Mouse (Mus musculus) limb, embryonic 14.5 days (tissue): ENCODE measurements around the gene Rab17. TPM values are rescaled to one million over a fixed set of nuclear protein-coding genes. Genes with fewer than 3 reads are reported as not detected.
A peak's percentile ranks its signal among the peaks of the same experiment; 100 is the strongest.

Experiments
- ATAC-seq: fragments of 200-750 bp; cut with Nextera tagmentation; 2 replicates; pipeline ENCODE4 v1.8.0; 2017; ENCODE audit warnings: low read depth, moderate number of reproducible peaks, moderate TSS enrichment; ENCODE audit not compliant: low FRiP score
- DNase-seq: peaks from one replicate; pipeline ENCODE4 v3.0.0-alpha.2; 2015; ENCODE audit warnings: low spot score
- H3K27ac ChIP-seq: fragments of 300-500 bp; sonication (generic); replicated peaks from 2 replicates; pipeline ENCODE4 v1.5.1; 2014; ENCODE audit warnings: low read depth, mild to moderate bottlenecking, low read length, moderate library complexity, mixed read lengths
- H3K27me3 ChIP-seq: fragments of 300-500 bp; sonication (generic); 2 replicates; pipeline ENCODE4 v1.6.1; 2014; ENCODE audit warnings: low read length, mixed read lengths; ENCODE audit not compliant: control insufficient read depth, insufficient read depth
- H3K36me3 ChIP-seq: fragments of 300-500 bp; sonication (generic); 2 replicates; pipeline ENCODE4 v1.6.1; 2014; ENCODE audit warnings: mild to moderate bottlenecking, low read length, moderate library complexity, mixed read lengths; ENCODE audit not compliant: control insufficient read depth, insufficient read depth
- H3K4me1 ChIP-seq: fragments of 300-500 bp; sonication (generic); 2 replicates; pipeline ENCODE4 v1.6.1; 2014; ENCODE audit warnings: antibody characterized with exemption, low read length, mixed read lengths; ENCODE audit not compliant: control insufficient read depth, insufficient read depth
- H3K4me2 ChIP-seq: fragments of 300-500 bp; sonication (generic); replicated peaks from 2 replicates; pipeline ENCODE4 v1.6.1; 2014; ENCODE audit warnings: low read depth, mild to moderate bottlenecking, low read length, moderate library complexity; ENCODE audit not compliant: severe bottlenecking
- H3K4me3 ChIP-seq: fragments of 300-500 bp; sonication (generic); replicated peaks from 2 replicates; pipeline ENCODE4 v1.5.1; 2014; ENCODE audit warnings: low read length
- H3K9ac ChIP-seq: fragments of 300-500 bp; sonication (generic); 2 replicates; pipeline ENCODE4 v1.6.1; 2014; ENCODE audit warnings: mild to moderate bottlenecking, low read depth, low read length, moderate library complexity; ENCODE audit not compliant: severe bottlenecking
- H3K9me3 ChIP-seq: fragments of 300-500 bp; sonication (generic); 2 replicates; pipeline ENCODE4 v1.6.1; 2016; ENCODE audit warnings: low read length; ENCODE audit not compliant: control insufficient read depth
- POLR2A ChIP-seq: fragments of 200-500 bp; IDR thresholded peaks from 2 replicates; pipeline ENCODE4 v1.8.0; 2012; ENCODE audit warnings: inconsistent platforms, mild to moderate bottlenecking, moderate library complexity, borderline replicate concordance; ENCODE audit not compliant: insufficient read depth, insufficient read length; ENCODE audit errors: extremely low read depth
- WGBS: fragments of 180-500 bp; shearing (Covaris S2); extraction: QIAGEN DNeasy Blood & Tissue Kit; methylation state at CpG from one replicate; pipeline ENCODE4 v1.1.7; 2014; 5-methylcytosine and 5-hydroxymethylcytosine counted together
- polyA plus RNA-seq, 2 experiments: library from polyadenylated mRNA; depleted of rRNA in 1 of 2; stranded (reverse) in 1 of 2; unstranded in 1 of 2; fragments of >200 nt; fragmentation: Nextera tagmentation in 1 of 2; extraction: Ambion mirVana in 1 of 2; gene quantifications; 2 replicates each; pipeline versions ENCODE4 v1.2.1 to v1.2.3; 2012 to 2014

Gene Rab17
- polyA plus RNA-seq, 2 experiments: 0.78 to 1.0 TPM

DNA sequence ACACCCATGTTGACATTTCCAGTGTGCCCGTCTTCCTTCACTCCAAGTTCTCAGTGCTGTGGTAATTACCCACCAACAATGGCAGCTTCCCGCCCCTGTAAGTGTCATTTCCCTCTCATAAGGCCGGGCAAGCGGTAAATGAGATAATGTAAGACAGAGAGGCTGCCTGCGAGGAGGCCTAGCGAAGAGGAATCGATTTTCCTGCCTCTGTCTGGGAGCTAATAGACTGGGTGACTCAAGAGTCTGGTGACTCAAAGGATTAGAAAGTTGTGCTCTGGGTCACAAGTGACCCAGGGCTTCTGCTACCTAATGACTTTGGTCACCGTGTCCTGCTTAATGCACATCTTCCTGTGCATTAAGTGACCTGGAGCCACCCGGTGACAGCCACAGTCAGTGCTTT, 32.5 kb downstream of the Rab17 start:
- Histone ChIP-seq H3K4me2 (no peak overlapping the region), H3K9me3 (no peaks in the 10 kb centered on the region), H3K27me3 (no peaks in the 10 kb centered on the region), H3K36me3 (no peaks in the 10 kb centered on the region), H3K4me1 (no peaks in the 10 kb centered on the region), H3K27ac (no peak overlapping the region), H3K4me3 (no peak overlapping the region), H3K9ac (no peak overlapping the region)
- TF ChIP-seq POLR2A: no peak
- WGBS: 64% methylated on average over 9 of the region's 9 CpGs
- ATAC-seq (no peak), DNase-seq (no peak)

DNA sequence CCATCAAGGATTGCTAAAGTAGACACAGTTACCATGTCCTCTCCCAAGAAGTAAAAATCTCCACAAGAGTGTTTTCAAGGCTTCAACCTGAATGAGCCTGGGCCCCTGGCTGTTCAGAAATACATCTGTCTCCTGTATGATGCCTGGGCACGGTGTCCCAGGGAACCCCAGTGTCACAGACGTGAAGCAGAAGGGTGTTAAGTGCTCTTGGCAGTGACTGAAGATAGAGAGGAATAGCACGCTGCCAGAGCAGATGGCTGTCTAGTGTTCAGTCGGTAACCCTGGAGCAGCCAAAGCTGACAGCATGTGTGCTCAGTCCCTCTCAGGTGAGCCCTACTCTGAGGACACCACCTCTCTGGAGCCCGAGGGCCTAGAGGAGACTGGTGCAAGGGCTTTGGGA, 36.5 kb downstream of the Rab17 start:
- H3K4me2 ChIP-seq: no peak overlapping the region
- WGBS: 81% methylated on average over 5 of the region's 5 CpGs
- no peak overlapping the region for H3K9ac ChIP-seq
- H3K4me3 ChIP-seq: no peak overlapping the region
- 0 out of 2 replicates have a peak, but pooled peaks cover 4% of the 10 kb centered on the region for H3K27me3 ChIP-seq
- TF ChIP-seq POLR2A: no peak
- DNase-seq (no peak), ATAC-seq (no peak)
- H3K9me3 ChIP-seq: no peaks in the 10 kb centered on the region
- peaks cover 4% of the 10 kb centered on the region for H3K4me1 ChIP-seq
- H3K27ac ChIP-seq: no peak overlapping the region
- H3K36me3 ChIP-seq: no peaks in the 10 kb centered on the region

DNA sequence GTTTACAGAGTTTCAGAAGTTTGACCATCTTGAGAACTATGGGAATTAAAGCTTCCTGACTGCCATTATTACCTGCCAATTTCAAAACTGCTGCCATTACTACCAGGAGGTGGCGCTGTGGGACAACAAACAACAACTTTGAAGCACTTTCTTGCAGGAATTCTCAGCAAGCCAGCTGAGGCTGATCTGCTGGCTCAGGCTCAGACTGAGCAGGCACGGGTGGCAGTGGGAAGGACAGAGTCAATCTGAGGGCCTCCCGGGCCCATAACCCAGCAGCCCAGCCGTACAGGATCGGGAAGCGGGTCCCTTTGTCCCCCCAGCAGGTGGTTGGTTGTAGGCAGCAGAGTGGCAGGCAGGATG, 40.9 kb downstream of the Rab17 start:
- WGBS: 7% methylated on average over 6 of the region's 6 CpGs
- DNase-seq (peak; percentile 78), ATAC-seq (peak; percentile 53)
- Histone ChIP-seq H3K4me1 (peaks cover 16% of the 10 kb centered on the region), H3K9me3 (no peaks in the 10 kb centered on the region), H3K27me3 (0 out of 2 replicates have a peak, but pooled peaks cover 5% of the 10 kb centered on the region), H3K36me3 (no peaks in the 10 kb centered on the region), H3K4me3 (peak overlapping the region; percentile 27), H3K27ac (no peak overlapping the region), H3K4me2 (peak overlapping the region; percentile 82), H3K9ac (peak overlapping the region; percentile 25; the same call in 1 of the 2 replicates)
- no peak for TF ChIP-seq POLR2A

DNA sequence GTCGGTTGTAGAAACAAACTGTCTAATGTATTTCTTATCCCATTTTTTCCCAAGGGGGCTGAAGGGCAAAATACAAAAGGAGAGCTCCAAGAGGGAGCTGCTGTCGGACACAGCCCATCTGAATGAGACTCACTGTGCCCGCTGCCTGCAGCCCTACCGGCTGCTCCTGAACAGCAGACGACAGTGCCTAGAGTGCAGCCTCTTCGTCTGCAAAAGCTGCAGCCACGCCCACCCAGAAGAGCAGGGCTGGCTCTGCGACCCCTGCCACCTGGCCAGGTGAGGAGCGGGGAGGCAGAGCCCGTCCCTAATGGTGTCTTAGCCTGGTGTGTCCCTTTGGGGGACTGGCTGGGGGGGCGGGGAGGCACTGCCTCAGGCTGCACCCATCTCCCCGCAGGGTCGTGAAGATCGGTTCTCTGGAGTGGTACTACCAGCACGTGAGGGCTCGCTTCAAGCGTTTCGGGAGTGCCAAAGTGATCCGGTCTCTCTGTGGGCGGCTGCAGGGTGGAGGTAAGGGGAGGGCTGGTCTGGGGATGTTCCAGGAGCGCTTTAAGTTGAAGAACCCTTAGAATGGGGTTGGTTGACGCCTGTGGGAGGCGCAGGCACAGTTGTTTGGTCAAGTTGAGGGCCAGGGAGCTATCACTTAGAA, 41.4 kb downstream of the Rab17 start:
- ATAC-seq (no peak; the same call in 1 of the 2 replicates), DNase-seq (no peak)
- TF ChIP-seq POLR2A: no peak
- Histone ChIP-seq H3K27ac (no peak overlapping the region), H3K9me3 (no peaks in the 10 kb centered on the region), H3K27me3 (0 out of 2 replicates have a peak, but pooled peaks cover 5% of the 10 kb centered on the region), H3K4me3 (peak overlapping the region; percentile 27), H3K4me1 (peaks cover 16% of the 10 kb centered on the region), H3K36me3 (no peaks in the 10 kb centered on the region), H3K9ac (peak overlapping the region; percentile 25; the same call in 1 of the 2 replicates), H3K4me2 (peak overlapping the region; percentile 82)
- WGBS: 3% methylated on average over 23 of the region's 23 CpGs

DNA sequence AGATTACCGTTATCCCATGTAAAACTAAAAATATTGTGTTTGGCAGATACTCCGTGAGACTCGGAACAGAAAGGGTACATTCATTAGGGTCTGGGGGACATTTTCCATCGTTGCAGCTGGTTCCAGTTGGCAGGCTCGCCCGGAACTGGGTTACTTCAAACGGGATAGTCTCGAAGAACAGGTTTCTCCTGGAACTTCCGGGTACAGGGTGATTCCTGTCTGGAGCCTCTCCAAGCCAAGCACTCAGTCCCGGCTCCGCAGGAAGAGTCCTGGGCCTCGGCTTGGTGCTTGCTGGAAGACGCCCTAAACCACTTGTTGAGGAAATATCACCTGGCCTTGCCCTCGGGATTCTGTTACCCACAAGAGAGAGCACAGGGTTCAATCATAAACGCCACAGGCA, 42.2 kb downstream of the Rab17 start:
- no peak overlapping the region for H3K27ac ChIP-seq
- 32% methylated on average over 15 of the region's 15 CpGs for WGBS
- 0 out of 2 replicates have a peak, but pooled peaks cover 5% of the 10 kb centered on the region for H3K27me3 ChIP-seq
- H3K9ac ChIP-seq: no peak overlapping the region
- no peak for TF ChIP-seq POLR2A
- peak; percentile 40 for DNase-seq
- peaks cover 16% of the 10 kb centered on the region for H3K4me1 ChIP-seq
- H3K36me3 ChIP-seq: no peaks in the 10 kb centered on the region
- peak overlapping the region; percentile 82 for H3K4me2 ChIP-seq
- H3K9me3 ChIP-seq: no peaks in the 10 kb centered on the region
- ATAC-seq: 0 out of 2 replicates have a peak, but pooled peaks have one; percentile 16
- H3K4me3 ChIP-seq: no peak overlapping the region
